Mouse (Mus musculus) heart, embryonic 10.5 days (tissue): Measurements from ENCODE around the gene Hist1h2be. TPM values are rescaled to one million over a fixed set of nuclear protein-coding genes. Genes with fewer than 3 reads are reported as not detected.
"Not testable (repeated sequence)": the region's sequence is repeated elsewhere in the genome, so short reads cannot be mapped to it uniquely, and the experiment has no call there.

Experiments
- DNase-seq: peaks from one replicate; pipeline ENCODE4 v3.0.0-alpha.2; 2017; ENCODE audit warnings: low spot score
- H3K27ac ChIP-seq: fragments of 300-500 bp; sonication (generic); 2 replicates; pipeline ENCODE4 v1.5.1; 2016; ENCODE audit warnings: mild to moderate bottlenecking
- H3K27me3 ChIP-seq: fragments of 300-500 bp; sonication (generic); 2 replicates; pipeline ENCODE4 v1.6.1; 2016; ENCODE audit warnings: mild to moderate bottlenecking; ENCODE audit not compliant: poor library complexity, insufficient read depth, severe bottlenecking
- H3K36me3 ChIP-seq: fragments of 300-500 bp; sonication (generic); 2 replicates; pipeline ENCODE4 v1.6.1; 2016; ENCODE audit warnings: mild to moderate bottlenecking, moderate library complexity
- H3K4me1 ChIP-seq: fragments of 300-500 bp; sonication (generic); 2 replicates; pipeline ENCODE4 v1.6.1; 2016; ENCODE audit warnings: mild to moderate bottlenecking
- H3K4me3 ChIP-seq: fragments of 300-500 bp; sonication (generic); 2 replicates; pipeline ENCODE4 v1.5.1; 2016; ENCODE audit warnings: mild to moderate bottlenecking, moderate library complexity
- H3K9me3 ChIP-seq: fragments of 300-500 bp; sonication (generic); 2 replicates; pipeline ENCODE4 v1.6.1; 2016; ENCODE audit warnings: mild to moderate bottlenecking, moderate library complexity
- WGBS: fragments of 180-500 bp; shearing (Covaris S2); methylation state at CpG from one replicate; pipeline ENCODE4 v1.1.7; 2016; 5-methylcytosine and 5-hydroxymethylcytosine counted together
- polyA plus RNA-seq: library from polyadenylated mRNA; unstranded; fragments of >200 nt; fragmentation: Nextera tagmentation; extraction: Ambion mirVana; gene quantifications from 2 replicates; pipeline ENCODE4 v1.2.1, GENCODE M21; 2016

The Hist1h2be gene
- polyA plus RNA-seq, 1 experiment from 2014 or later = 1.9 TPM

GRCm38 (mm10) chr13:23585442-23586098 lies 35.4 kb downstream of the Hist1h2be start:
- H3K9me3 ChIP-seq, H3K36me3 ChIP-seq, H3K27me3 ChIP-seq: not testable (repeated sequence)
- Histone ChIP-seq H3K27ac (peak overlapping the region; percentile 93), H3K4me1 (peaks cover 17% of the 10 kb centered on the region), H3K4me3 (peak overlapping the region; percentile 59)
- DNase-seq = peak; percentile 91
- under 1% methylated on average over 28 of the region's 36 CpGs for WGBS

GRCm38 (mm10) chr13:23585029-23585441 lies 35.9 kb downstream of the Hist1h2be start:
- peak; percentile 81 for DNase-seq
- H3K9me3 ChIP-seq = no peaks in the 10 kb centered on the region

GRCm38 (mm10) chr13:23584331-23584730 lies 36.6 kb downstream of the Hist1h2be start:
- H3K9me3 ChIP-seq = no peaks in the 10 kb centered on the region
- peak overlapping the region; percentile 91 for H3K27ac ChIP-seq
- no peaks in the 10 kb centered on the region for H3K27me3 ChIP-seq
- H3K4me3 ChIP-seq = peak overlapping the region; percentile 59
- no peaks in the 10 kb centered on the region for H3K36me3 ChIP-seq
- H3K4me1 ChIP-seq = peaks cover 17% of the 10 kb centered on the region
- DNase-seq = no peak

More at GRCm38 (mm10) chr13:23585029-23585441, 35.9 kb downstream of the Hist1h2be start:
- peak overlapping the region; percentile 59 for H3K4me3 ChIP-seq
- under 1% methylated on average over 21 of the region's 21 CpGs for WGBS
- H3K27ac ChIP-seq = peak overlapping the region; percentile 91
- H3K27me3 ChIP-seq = no peaks in the 10 kb centered on the region
- H3K4me1 ChIP-seq = peaks cover 17% of the 10 kb centered on the region
- no peaks in the 10 kb centered on the region for H3K36me3 ChIP-seq

GRCm38 (mm10) chr13:23583387-23584068 lies 37.4 kb downstream of the Hist1h2be start:
- Histone ChIP-seq H3K27me3 (no peaks in the 10 kb centered on the region), H3K27ac (peak overlapping the region; percentile 81), H3K4me3 (no peak overlapping the region), H3K9me3 (no peaks in the 10 kb centered on the region), H3K4me1 (peaks cover 17% of the 10 kb centered on the region), H3K36me3 (no peaks in the 10 kb centered on the region)
- DNase-seq = no peak

GRCm38 (mm10) chr13:23582219-23583056 lies 38.5 kb downstream of the Hist1h2be start:
- 10% methylated on average over 6 of the region's 6 CpGs for whole genome bisulfite sequencing
- H3K36me3 ChIP-seq = no peaks in the 10 kb centered on the region
- peaks cover 17% of the 10 kb centered on the region for H3K4me1 ChIP-seq
- peak overlapping the region; percentile 81 for H3K27ac ChIP-seq
- H3K9me3 ChIP-seq = no peaks in the 10 kb centered on the region
- no peaks in the 10 kb centered on the region for H3K27me3 ChIP-seq
- no peak for DNase-seq
- H3K4me3 ChIP-seq = peak overlapping the region; percentile 58

GRCm38 (mm10) chr13:23581408-23582218 lies 39.3 kb downstream of the Hist1h2be start, which contains the start of gene Hist1h4d:
Hist1h4d (plus strand) TSS chr13:23581598.
- Histone ChIP-seq H3K36me3 (no peaks in the 10 kb centered on the region), H3K4me3 (peak within 1 kb of the TSS; percentile 58), H3K4me1 (peaks cover 12% of the 10 kb centered on the region), H3K9me3 (no peaks in the 10 kb centered on the region), H3K27me3 (no peaks in the 10 kb centered on the region), H3K27ac (peak within 1 kb of the TSS; percentile 78)
- WGBS = under 1% methylated on average over 43 of the region's 43 CpGs
- peak; percentile 98 for DNase-seq

- WGBS = 94% methylated on average over 1 of the region's 1 CpGs
- Histone ChIP-seq H3K36me3 (no peaks in the 10 kb centered on the region), H3K9me3 (no peaks in the 10 kb centered on the region), H3K4me1 (peaks cover 11% of the 10 kb centered on the region; the same call in 1 of the 2 replicates), H3K27ac (no peak overlapping the region), H3K4me3 (no peak overlapping the region), H3K27me3 (no peaks in the 10 kb centered on the region)
- DNase-seq = no peak
These were observed 43.1 kb downstream of the Hist1h2be start for GRCm38 (mm10) chr13:23577835-23578234.

GRCm38 (mm10) chr13:23576906-23577639 lies 43.9 kb downstream of the Hist1h2be start:
- DNase-seq = no peak
- no peaks in the 10 kb centered on the region for H3K9me3 ChIP-seq
- WGBS = 57% methylated on average over 6 of the region's 6 CpGs
- no peaks in the 10 kb centered on the region for H3K36me3 ChIP-seq
- peak overlapping the region; percentile 59 for H3K4me3 ChIP-seq
- no peaks in the 10 kb centered on the region for H3K27me3 ChIP-seq
- H3K4me1 ChIP-seq = peaks cover 9% of the 10 kb centered on the region; the same call in 1 of the 2 replicates
- H3K27ac ChIP-seq = peak overlapping the region; percentile 90

- no peak for DNase-seq
These were observed 44.5 kb downstream of the Hist1h2be start for GRCm38 (mm10) chr13:23576351-23576881.

GRCm38 (mm10) chr13:23575864-23576313 lies 45.0 kb downstream of the Hist1h2be start:
- not testable (repeated sequence) for H3K9me3 ChIP-seq, H3K36me3 ChIP-seq, H3K27me3 ChIP-seq, H3K4me1 ChIP-seq, DNase-seq
- peak overlapping the region; percentile 59 for H3K4me3 ChIP-seq
- under 1% methylated on average over 16 of the region's 40 CpGs for WGBS
- H3K27ac ChIP-seq = peak overlapping the region; percentile 90

More at GRCm38 (mm10) chr13:23576351-23576881, 44.5 kb downstream of the Hist1h2be start:
- no peaks in the 10 kb centered on the region for H3K27me3 ChIP-seq
- no peaks in the 10 kb centered on the region for H3K36me3 ChIP-seq
- peaks cover 5% of the 10 kb centered on the region; the same call in 1 of the 2 replicates for H3K4me1 ChIP-seq
- peak overlapping the region; percentile 90 for H3K27ac ChIP-seq
- 9% methylated on average over 7 of the region's 7 CpGs for WGBS
- H3K4me3 ChIP-seq = peak overlapping the region; percentile 59
- H3K9me3 ChIP-seq = no peaks in the 10 kb centered on the region

- DNase-seq = no peak
- WGBS = under 1% methylated on average over 18 of the region's 18 CpGs
These were observed 45.6 kb downstream of the Hist1h2be start, which contains the start of gene Hist1h3d for GRCm38 (mm10) chr13:23575271-23575851. Hist1h3d (plus strand) TSS chr13:23575763.

More at GRCm38 (mm10) chr13:23575271-23575851, 45.6 kb downstream of the Hist1h2be start, which contains the start of gene Hist1h3d:
- H3K36me3 ChIP-seq = no peaks in the 10 kb centered on the region
- peak within 1 kb of the TSS; percentile 90 for H3K27ac ChIP-seq
- H3K27me3 ChIP-seq = no peaks in the 10 kb centered on the region
- peak within 1 kb of the TSS; percentile 59 for H3K4me3 ChIP-seq
- peaks cover 5% of the 10 kb centered on the region; the same call in 1 of the 2 replicates for H3K4me1 ChIP-seq
- H3K9me3 ChIP-seq = no peaks in the 10 kb centered on the region
